Mouse (Mus musculus): ENCODE measurements around the gene Acot7.

Acot7 gene

DNA sequence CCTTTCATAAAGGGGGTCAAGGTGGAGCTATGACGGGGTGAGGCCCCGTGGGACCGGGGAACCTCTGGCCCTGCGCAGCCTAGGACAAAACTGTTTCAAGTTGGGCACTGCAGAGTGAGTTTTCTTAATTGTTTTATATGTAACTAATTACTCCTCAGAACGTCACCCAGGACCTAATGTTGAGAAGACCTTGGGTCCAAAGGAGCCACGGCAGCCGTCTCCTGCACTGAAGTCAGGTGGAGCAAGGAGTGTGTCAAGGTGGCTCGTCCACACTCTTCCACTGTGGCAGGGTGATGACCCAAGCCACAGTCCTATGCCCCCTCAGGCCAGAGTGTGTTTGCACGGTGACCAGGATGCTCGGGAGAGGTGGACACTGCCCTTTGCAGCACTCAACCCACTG is 125.2 kb downstream of the Acot7 start:
- no peak for DNase-seq

- peak; percentile 77 to 86 for DNase-seq
Measured at GRCm38 (mm10) chr4:152304685-152305084, 126.8 kb downstream of the Acot7 start.

DNA sequence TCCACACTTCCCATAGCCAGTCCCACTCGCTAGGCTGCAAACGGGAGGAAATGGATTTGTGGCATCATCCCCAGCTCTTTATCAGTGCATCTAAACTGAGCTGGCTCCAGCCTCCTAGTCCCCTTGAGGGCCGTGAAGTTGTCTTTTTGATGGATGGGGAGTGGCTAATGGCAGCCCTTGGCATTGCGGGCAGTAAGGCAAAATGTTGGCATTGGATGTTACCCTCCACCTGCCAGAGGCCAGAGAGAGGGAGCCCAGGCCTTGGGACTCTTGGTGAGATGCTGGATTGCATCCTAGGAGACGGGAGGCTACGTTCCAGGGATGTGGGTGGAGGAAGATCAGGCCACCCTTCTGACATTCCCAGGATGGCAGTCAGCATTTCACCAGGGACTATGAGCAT is 128.1 kb downstream of the Acot7 start:
- peak in 1 of 2 experiments; percentile 49 for DNase-seq

GRCm38 (mm10) chr4:152307542-152307941 is 129.6 kb downstream of the Acot7 start:
- DNase-seq, result no peak

DNA sequence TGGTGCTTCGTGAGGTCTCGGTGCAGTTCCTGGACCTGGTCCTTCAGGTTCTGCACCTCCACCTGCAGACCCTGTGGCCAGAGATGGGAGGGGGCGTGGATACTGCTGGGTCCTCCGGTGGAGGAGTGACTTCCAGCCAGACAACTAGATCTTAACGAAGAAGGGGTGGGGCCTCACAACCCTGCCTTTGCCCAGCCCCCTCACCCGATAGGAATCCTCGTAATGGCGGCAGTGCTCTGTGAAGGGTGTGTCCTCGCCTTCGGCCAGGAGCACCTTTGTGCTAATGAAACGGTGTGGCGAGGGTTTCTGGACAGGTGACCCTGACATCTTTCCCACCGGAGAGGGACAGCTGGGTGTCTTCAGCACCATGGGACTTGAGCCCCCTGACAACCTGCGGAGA is 134.3 kb downstream of the Acot7 start:
- DNase-seq, result no peak

DNA sequence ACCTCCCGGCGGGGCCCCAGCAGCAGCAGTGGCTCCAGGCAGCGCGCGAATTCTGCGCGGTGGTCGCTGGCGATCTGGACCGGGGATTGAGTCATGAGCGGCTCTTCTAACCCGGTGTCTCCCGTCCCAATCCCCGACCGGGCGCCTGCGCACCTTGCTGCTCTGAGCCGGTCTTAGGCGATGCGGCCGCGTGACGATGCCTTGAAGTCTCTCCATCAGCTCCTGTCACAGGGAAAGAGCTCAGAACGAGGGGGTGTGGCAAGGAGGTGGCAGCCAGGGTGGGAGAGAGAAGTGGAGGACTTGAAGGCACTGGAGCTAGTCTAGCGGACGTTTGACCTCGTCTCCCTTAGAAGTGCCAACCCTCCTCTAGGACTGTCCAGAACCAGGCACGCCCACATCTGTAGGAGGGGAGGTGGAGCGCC is 135.3 kb downstream of the Acot7 start:
- DNase-seq, result peak in 1 of 2 experiments; percentile 41

- peak; percentile 74 to 81 for DNase-seq
Measured at GRCm38 (mm10) chr4:152313934-152314333, 136.0 kb downstream of the Acot7 start.

DNA sequence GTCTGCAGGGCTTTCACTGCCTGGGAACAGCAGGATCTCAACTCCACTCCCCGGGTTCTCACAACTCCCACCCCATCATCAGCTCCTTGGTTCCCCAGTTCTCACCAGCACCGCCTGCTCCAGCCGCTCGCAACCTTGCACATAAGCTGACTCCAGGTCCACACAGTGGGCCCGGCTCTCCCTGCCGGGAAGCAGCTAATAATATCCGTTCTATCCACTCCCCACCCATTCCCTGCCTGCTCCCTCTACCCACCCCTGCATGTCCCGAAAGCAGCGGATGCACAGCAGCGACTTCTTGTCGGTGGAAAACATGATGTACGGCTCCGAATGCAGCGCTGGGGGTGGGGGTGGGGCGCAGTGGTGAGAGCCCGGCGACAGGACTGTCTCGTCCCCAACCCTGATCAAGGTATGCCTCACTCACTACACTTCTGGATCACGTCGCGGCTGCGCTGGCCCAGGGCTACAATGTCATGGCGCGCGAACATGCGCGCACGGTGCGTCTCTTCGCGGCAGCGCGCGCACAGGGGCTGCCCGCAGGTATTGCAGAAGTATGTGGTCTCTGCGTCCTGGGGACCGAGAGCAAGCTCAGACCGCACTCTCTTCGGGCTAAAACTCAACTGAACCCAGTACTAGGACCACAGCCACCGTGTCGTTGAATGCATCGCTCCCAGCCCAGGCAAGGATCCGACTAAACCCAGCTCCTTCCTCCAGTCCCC is 137.7 kb downstream of the Acot7 start:
- DNase-seq, result no peak

DNA sequence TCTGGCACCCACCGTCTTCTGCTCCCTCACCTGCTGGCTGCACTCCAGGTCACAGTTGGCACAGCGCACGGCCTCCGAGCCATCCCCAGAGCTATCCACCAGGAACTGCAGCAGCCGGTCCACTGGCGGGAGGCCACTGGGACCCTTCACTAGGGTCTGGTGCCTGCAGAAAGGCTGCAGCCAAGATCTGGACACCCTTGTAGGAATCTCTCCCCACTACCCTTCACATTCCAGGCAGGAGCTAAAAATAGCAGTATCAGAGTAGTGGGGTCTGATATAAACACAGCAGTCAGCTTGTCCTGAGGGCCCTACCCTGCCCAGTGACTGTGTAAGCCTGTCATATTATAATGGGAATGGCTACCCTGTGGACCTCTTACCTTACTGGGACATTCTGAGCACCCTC is 139.7 kb downstream of the Acot7 start:
- DNase-seq, result peak; percentile 63 to 66

DNA sequence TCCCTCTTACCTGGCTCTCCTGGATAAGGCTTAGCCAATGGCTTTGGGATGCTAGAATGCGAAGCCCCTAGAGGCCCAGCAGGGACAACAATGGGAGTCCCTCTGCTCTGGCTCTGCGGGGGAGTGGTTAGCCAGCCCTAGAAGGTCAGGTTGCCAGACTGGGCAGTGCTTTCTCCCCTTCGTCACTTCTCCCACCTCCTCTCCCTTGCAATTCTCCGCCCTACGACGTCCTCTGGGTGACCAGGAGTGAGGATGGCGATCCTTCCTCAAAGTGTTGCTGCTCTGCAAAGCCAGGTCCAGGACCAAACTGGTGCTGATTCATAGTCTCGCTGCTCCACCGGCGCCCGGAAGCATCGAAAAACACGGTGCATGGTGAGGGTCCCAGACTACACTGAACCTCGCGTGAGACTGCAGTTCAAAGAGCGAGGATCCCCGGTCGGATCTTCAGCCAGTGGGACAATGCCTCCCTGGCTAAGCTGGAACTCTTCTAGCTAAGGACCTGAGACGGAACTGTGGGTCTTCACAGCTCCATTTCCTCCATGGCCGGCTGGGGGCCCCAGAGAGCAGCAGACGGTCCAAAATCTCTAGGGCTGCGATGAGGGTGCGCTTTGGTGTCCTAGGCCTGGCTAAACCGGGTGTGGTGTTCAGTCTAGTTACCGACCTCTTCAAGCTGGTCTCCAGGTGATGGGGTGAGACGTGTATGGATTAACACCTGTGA is 140.7 kb downstream of the Acot7 start, which contains the start of gene Rnf207:
Gene Rnf207 (minus strand): TSS at position 477 of the 718 bp plus-strand sequence.
- DNase-seq, result peak; percentile 71 to 75

All from cerebellum, postnatal 10 days (tissue).